Mouse (Mus musculus): ENCODE results near the gene Scn4a. TPM values are rescaled to one million over a fixed set of nuclear protein-coding genes. Genes with fewer than 3 reads are reported as not detected.

The Scn4a gene
- polyA plus RNA-seq, 1 experiment from 2014 or later: not detected

GRCm38 (mm10) chr11:106306758-106307157, 46.3 kb downstream of the Scn4a start:
- Histone ChIP-seq H3K36me3 (ENCODE audit: control insufficient read depth, insufficient read depth, low read length) (no peaks in the 10 kb centered on the region), H3K9me3 (ENCODE audit: control insufficient read depth, low read depth, low read length) (no peaks in the 10 kb centered on the region)
- ATAC-seq (ENCODE audit: insufficient number of reproducible peaks, insufficient read depth, low FRiP score, low read depth): no peak

DNA sequence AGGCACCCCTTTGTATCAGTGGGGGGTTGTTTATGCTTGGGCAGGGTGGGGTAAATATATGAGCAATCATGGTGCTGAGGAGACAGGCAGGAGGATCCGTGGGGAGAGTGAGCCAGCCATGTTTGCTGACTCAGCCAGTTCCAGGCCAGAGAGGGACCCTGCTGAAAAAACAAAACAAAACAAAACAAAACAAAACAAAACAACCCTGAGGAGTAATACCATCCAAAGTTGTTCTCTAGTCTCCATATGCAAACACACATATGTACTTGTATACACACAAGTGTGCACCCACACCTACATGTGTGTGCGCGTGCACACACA, 47.1 kb downstream of the Scn4a start:
- H3K9ac ChIP-seq (replicated peaks; ENCODE audit: low read depth, low read length): no peak overlapping the region
- no peak overlapping the region for H3K27ac ChIP-seq (ENCODE audit: low read length)
- no peak overlapping the region for H3K4me3 ChIP-seq (ENCODE audit: low read depth, low read length)
- H3K4me2 ChIP-seq (replicated peaks; ENCODE audit: low read depth, low read length): no peak overlapping the region
- no peaks in the 10 kb centered on the region for H3K9me3 ChIP-seq (ENCODE audit: control insufficient read depth, low read depth, low read length)
- no peaks in the 10 kb centered on the region for H3K27me3 ChIP-seq (ENCODE audit: control insufficient read depth, insufficient read depth, low read length)
- WGBS: 81% methylated on average over 3 of the region's 3 CpGs
- H3K36me3 ChIP-seq (ENCODE audit: control insufficient read depth, insufficient read depth, low read length): no peaks in the 10 kb centered on the region
- no peaks in the 10 kb centered on the region for H3K4me1 ChIP-seq (ENCODE audit: control insufficient read depth, insufficient read depth, low read length)
- ATAC-seq (ENCODE audit: insufficient number of reproducible peaks, insufficient read depth, low FRiP score, low read depth): no peak

More at GRCm38 (mm10) chr11:106306758-106307157, 46.3 kb downstream of the Scn4a start:
- Histone ChIP-seq H3K9ac (replicated peaks; ENCODE audit: low read depth, low read length) (no peak overlapping the region), H3K27ac (ENCODE audit: low read length) (no peak overlapping the region), H3K4me3 (ENCODE audit: low read depth, low read length) (no peak overlapping the region), H3K4me2 (replicated peaks; ENCODE audit: low read depth, low read length) (no peak overlapping the region), H3K27me3 (ENCODE audit: control insufficient read depth, insufficient read depth, low read length) (no peaks in the 10 kb centered on the region), H3K4me1 (ENCODE audit: control insufficient read depth, insufficient read depth, low read length) (no peaks in the 10 kb centered on the region)
- 85% methylated on average over 9 of the region's 9 CpGs for WGBS

DNA sequence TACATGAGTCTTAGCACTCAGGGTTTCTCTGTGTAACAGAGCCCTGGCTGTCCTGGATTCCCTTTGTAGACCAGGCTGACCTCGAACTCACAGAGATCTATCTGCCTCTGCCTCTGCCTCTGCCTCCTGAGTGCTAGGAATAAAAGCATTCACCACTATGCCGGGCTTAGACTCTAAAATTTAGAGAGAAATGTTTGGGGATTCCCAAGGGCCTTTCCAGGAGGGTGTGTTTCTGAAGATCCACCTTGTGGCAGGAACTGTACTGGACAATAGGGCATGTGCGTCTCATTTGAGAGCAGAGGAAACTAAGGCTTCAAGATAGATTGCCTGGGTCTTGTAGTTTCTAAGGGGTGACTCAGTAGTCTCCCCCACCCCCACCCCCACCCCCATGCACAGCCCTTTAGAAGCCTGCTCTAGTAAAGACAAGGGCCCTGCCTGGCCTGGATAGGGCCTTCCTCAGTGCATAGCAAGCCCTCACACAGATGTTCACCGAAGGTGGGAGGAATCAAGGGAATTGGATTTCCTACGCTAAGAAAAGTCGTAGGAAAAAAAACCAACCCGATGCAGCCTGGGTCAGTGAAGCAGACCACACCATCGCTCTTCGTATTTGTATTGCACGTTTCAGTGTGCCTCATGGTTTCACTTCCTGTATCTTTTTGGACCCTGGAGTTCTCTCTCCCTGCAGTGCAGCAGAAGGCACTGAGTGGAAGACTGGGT, 47.6 kb downstream of the Scn4a start:
- H3K36me3 ChIP-seq (ENCODE audit: control insufficient read depth, insufficient read depth, low read length): no peaks in the 10 kb centered on the region
- no peak for ATAC-seq (ENCODE audit: insufficient number of reproducible peaks, insufficient read depth, low FRiP score, low read depth)
- H3K9ac ChIP-seq (replicated peaks; ENCODE audit: low read depth, low read length): no peak overlapping the region
- WGBS: 73% methylated on average over 10 of the region's 10 CpGs
- H3K4me3 ChIP-seq (ENCODE audit: low read depth, low read length): no peak overlapping the region
- no peaks in the 10 kb centered on the region for H3K27me3 ChIP-seq (ENCODE audit: control insufficient read depth, insufficient read depth, low read length)
- H3K27ac ChIP-seq (ENCODE audit: low read length): no peak overlapping the region
- no peaks in the 10 kb centered on the region for H3K9me3 ChIP-seq (ENCODE audit: control insufficient read depth, low read depth, low read length)
- H3K4me1 ChIP-seq (ENCODE audit: control insufficient read depth, insufficient read depth, low read length): no peaks in the 10 kb centered on the region
- no peak overlapping the region for H3K4me2 ChIP-seq (replicated peaks; ENCODE audit: low read depth, low read length)

DNA sequence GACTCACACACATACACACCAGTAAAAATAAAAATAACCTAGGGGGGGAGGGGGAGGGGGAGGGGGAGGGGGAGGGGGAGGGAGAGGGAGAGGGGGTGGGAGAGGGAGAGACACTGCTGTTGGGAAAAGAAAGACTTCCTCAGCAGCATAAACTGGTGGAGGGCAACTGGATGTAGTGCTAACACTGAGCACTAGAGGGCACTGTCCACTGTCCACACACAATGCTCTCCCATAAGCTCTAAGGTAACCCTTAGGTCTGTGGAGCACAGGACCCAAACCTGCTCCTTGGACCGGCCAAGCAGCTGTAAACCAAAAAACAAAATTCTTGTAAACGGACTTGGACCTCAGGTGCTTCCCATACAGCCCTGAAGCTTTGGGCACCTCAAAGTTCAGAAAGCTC, 50.5 kb downstream of the Scn4a start:
- WGBS: 8% methylated on average over 2 of the region's 2 CpGs
- ATAC-seq (ENCODE audit: insufficient number of reproducible peaks, insufficient read depth, low FRiP score, low read depth): no peak; the same call in 1 of the 2 replicates

GRCm38 (mm10) chr11:106301765-106302164, 51.3 kb downstream of the Scn4a start, which contains the start of gene Gh:
Gene Gh (minus strand): TSS chr11:106301865.
- Histone ChIP-seq H3K4me1 (ENCODE audit: control insufficient read depth, insufficient read depth, low read length) (no peaks in the 10 kb centered on the region), H3K27me3 (ENCODE audit: control insufficient read depth, insufficient read depth, low read length) (no peaks in the 10 kb centered on the region), H3K4me2 (replicated peaks; ENCODE audit: low read depth, low read length) (no peak within 1 kb of the TSS), H3K4me3 (ENCODE audit: low read depth, low read length) (no peak within 1 kb of the TSS), H3K27ac (ENCODE audit: low read length) (no peak within 1 kb of the TSS), H3K9ac (replicated peaks; ENCODE audit: low read depth, low read length) (no peak within 1 kb of the TSS), H3K36me3 (ENCODE audit: control insufficient read depth, insufficient read depth, low read length) (no peaks in the 10 kb centered on the region), H3K9me3 (ENCODE audit: control insufficient read depth, low read depth, low read length) (no peaks in the 10 kb centered on the region)
- no peak for ATAC-seq (ENCODE audit: insufficient number of reproducible peaks, insufficient read depth, low FRiP score, low read depth)
- 79% methylated on average over 9 of the region's 9 CpGs for WGBS

More for the DNA sequence above, 50.5 kb downstream of the Scn4a start:
- no peak overlapping the region for H3K4me2 ChIP-seq (replicated peaks; ENCODE audit: low read depth, low read length)
- H3K27ac ChIP-seq (ENCODE audit: low read length): no peak overlapping the region
- no peak overlapping the region for H3K4me3 ChIP-seq (ENCODE audit: low read depth, low read length)
- H3K4me1 ChIP-seq (ENCODE audit: control insufficient read depth, insufficient read depth, low read length): no peaks in the 10 kb centered on the region
- no peaks in the 10 kb centered on the region for H3K36me3 ChIP-seq (ENCODE audit: control insufficient read depth, insufficient read depth, low read length)
- H3K9ac ChIP-seq (replicated peaks; ENCODE audit: low read depth, low read length): no peak overlapping the region
- H3K27me3 ChIP-seq (ENCODE audit: control insufficient read depth, insufficient read depth, low read length): no peaks in the 10 kb centered on the region
- H3K9me3 ChIP-seq (ENCODE audit: control insufficient read depth, low read depth, low read length): no peaks in the 10 kb centered on the region

DNA sequence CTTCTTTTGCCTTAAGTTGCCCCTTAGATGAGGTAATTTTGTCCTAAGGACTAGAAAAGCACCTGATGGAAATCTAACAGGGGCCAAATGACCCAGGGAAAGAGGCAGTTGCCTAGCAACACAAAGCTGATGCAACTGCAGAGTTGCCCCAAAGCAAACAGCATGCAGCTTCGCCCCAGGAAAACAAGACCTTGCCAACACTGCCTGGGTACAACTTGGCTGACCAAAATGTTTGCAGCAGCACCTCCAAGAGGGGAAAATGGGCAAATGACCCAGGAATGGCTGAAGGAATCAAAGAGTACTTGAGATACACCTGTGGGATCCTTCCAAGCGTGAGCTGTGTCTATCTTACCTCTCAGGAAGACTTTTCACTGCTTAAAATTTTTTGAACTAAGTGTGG, 61.2 kb downstream of the Scn4a start:
- no peak for ATAC-seq (ENCODE audit: insufficient number of reproducible peaks, insufficient read depth, low FRiP score, low read depth)
- no peak overlapping the region for H3K27ac ChIP-seq (ENCODE audit: low read length)
- H3K36me3 ChIP-seq (ENCODE audit: control insufficient read depth, insufficient read depth, low read length): no peaks in the 10 kb centered on the region
- no peak overlapping the region for H3K4me3 ChIP-seq (ENCODE audit: low read depth, low read length)
- H3K9me3 ChIP-seq (ENCODE audit: control insufficient read depth, low read depth, low read length): no peaks in the 10 kb centered on the region
- no peak overlapping the region for H3K9ac ChIP-seq (replicated peaks; ENCODE audit: low read depth, low read length)
- no peaks in the 10 kb centered on the region for H3K4me1 ChIP-seq (ENCODE audit: control insufficient read depth, insufficient read depth, low read length)
- H3K27me3 ChIP-seq (ENCODE audit: control insufficient read depth, insufficient read depth, low read length): no peaks in the 10 kb centered on the region
- no peak overlapping the region for H3K4me2 ChIP-seq (replicated peaks; ENCODE audit: low read depth, low read length)
- WGBS: 86% methylated on average over 2 of the region's 2 CpGs

- Histone ChIP-seq H3K27me3 (ENCODE audit: control insufficient read depth, insufficient read depth, low read length) (no peaks in the 10 kb centered on the region), H3K4me3 (ENCODE audit: low read depth, low read length) (no peak overlapping the region), H3K4me2 (replicated peaks; ENCODE audit: low read depth, low read length) (no peak overlapping the region), H3K9ac (replicated peaks; ENCODE audit: low read depth, low read length) (no peak overlapping the region), H3K36me3 (ENCODE audit: control insufficient read depth, insufficient read depth, low read length) (no peaks in the 10 kb centered on the region), H3K4me1 (ENCODE audit: control insufficient read depth, insufficient read depth, low read length) (no peaks in the 10 kb centered on the region), H3K27ac (ENCODE audit: low read length) (no peak overlapping the region), H3K9me3 (ENCODE audit: control insufficient read depth, low read depth, low read length) (no peaks in the 10 kb centered on the region)
- 87% methylated on average over 5 of the region's 5 CpGs for WGBS
- ATAC-seq (ENCODE audit: insufficient number of reproducible peaks, insufficient read depth, low FRiP score, low read depth): no peak
These were observed 62.7 kb downstream of the Scn4a start for GRCm38 (mm10) chr11:106290376-106290775.

- Histone ChIP-seq H3K9ac (replicated peaks; ENCODE audit: low read depth, low read length) (no peak overlapping the region), H3K9me3 (ENCODE audit: control insufficient read depth, low read depth, low read length) (no peaks in the 10 kb centered on the region), H3K4me2 (replicated peaks; ENCODE audit: low read depth, low read length) (no peak overlapping the region), H3K27me3 (ENCODE audit: control insufficient read depth, insufficient read depth, low read length) (no peaks in the 10 kb centered on the region), H3K4me1 (ENCODE audit: control insufficient read depth, insufficient read depth, low read length) (no peaks in the 10 kb centered on the region), H3K36me3 (ENCODE audit: control insufficient read depth, insufficient read depth, low read length) (no peaks in the 10 kb centered on the region), H3K4me3 (ENCODE audit: low read depth, low read length) (no peak overlapping the region), H3K27ac (ENCODE audit: low read length) (no peak overlapping the region)
- 48% methylated on average over 8 of the region's 8 CpGs for WGBS
- no peak for ATAC-seq (ENCODE audit: insufficient number of reproducible peaks, insufficient read depth, low FRiP score, low read depth)
These were observed 63.7 kb downstream of the Scn4a start for GRCm38 (mm10) chr11:106289369-106289768.

DNA sequence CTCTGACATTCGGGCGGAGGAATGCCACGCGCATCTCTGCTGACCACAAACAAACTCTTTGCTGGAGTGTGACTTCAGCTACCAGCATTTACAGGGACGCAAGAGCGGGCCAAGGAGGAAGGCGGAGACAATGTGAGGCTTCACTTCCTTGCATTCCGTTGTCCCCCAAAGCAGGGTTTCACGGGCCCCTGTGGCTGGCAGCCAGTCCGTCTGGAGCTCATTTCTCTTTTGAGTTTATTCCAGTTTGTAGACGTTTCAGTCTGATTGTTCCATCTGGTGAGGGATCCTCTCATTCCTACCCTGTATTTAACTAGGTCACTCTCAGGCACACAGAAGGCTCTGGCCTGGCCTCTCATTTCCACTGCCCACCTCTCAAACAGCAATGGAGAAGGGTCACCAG, 66.1 kb downstream of the Scn4a start:
- Histone ChIP-seq H3K27ac (ENCODE audit: low read length) (no peak overlapping the region), H3K9ac (replicated peaks; ENCODE audit: low read depth, low read length) (no peak overlapping the region), H3K4me1 (ENCODE audit: control insufficient read depth, insufficient read depth, low read length) (no peaks in the 10 kb centered on the region), H3K36me3 (ENCODE audit: control insufficient read depth, insufficient read depth, low read length) (no peaks in the 10 kb centered on the region), H3K27me3 (ENCODE audit: control insufficient read depth, insufficient read depth, low read length) (no peaks in the 10 kb centered on the region), H3K4me2 (replicated peaks; ENCODE audit: low read depth, low read length) (no peak overlapping the region), H3K4me3 (ENCODE audit: low read depth, low read length) (no peak overlapping the region), H3K9me3 (ENCODE audit: control insufficient read depth, low read depth, low read length) (no peaks in the 10 kb centered on the region)
- no peak for ATAC-seq (ENCODE audit: insufficient number of reproducible peaks, insufficient read depth, low FRiP score, low read depth)
- WGBS: 65% methylated on average over 11 of the region's 11 CpGs
